Mouse (Mus musculus): ENCODE measurements around the gene Trim80. TPM values are rescaled to one million over a fixed set of nuclear protein-coding genes. Genes with fewer than 3 reads are reported as not detected.
A peak's percentile ranks its signal among the peaks of the same experiment; 100 is the strongest.

Trim80 gene
- polyA plus RNA-seq, 1 experiment = not detected

GRCm38 (mm10) chr11:115475758-115476237, 35.5 kb downstream of the Trim80 start:
- peak overlapping the region; percentile 80 for H3K4me3 ChIP-seq (ENCODE audit: insufficient read depth, low read length)
- H3K27ac ChIP-seq (ENCODE audit: insufficient read depth, low read depth, low read length) = peak overlapping the region; percentile 74
- no peak for TF ChIP-seq CTCF (IDR thresholded peaks at IDR 0.05; ENCODE audit: low read depth, low read length)
- 0 out of 2 replicates have a peak, but pooled peaks have one; percentile 12 for TF ChIP-seq POLR2A (IDR thresholded peaks at IDR 0.05; ENCODE audit: borderline replicate concordance, low read depth, low read length)
- peaks cover 26% of the 10 kb centered on the region for H3K4me1 ChIP-seq (ENCODE audit: control insufficient read depth, insufficient read depth, low read length)

DNA sequence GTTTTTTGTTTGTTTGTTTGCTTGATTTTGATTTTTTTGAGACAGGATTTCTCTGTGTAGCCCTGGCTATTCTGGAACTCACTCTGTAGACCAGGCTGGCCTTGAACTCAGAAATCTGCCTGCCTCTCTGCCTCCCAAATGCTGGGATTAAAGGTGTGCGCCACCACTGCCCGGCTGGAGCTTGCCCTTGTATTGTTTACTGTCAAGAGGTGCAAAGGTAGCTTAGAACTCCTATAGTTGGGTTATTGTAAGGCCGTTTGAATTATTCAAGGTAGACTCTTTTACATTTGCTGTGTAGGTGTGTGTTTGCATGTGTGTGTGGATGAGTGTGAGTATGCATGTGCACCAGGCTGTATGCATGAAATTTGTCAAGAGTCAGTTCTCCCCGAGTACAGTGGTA, 36.3 kb downstream of the Trim80 start:
- Histone ChIP-seq H3K4me3 (ENCODE audit: insufficient read depth, low read length) (peak overlapping the region; percentile 80), H3K27ac (ENCODE audit: insufficient read depth, low read depth, low read length) (peak overlapping the region; percentile 74), H3K4me1 (ENCODE audit: control insufficient read depth, insufficient read depth, low read length) (peaks cover 26% of the 10 kb centered on the region)

- H3K4me1 ChIP-seq (ENCODE audit: control insufficient read depth, insufficient read depth, low read length) = peaks cover 26% of the 10 kb centered on the region
- peak overlapping the region; percentile 74 for H3K27ac ChIP-seq (ENCODE audit: insufficient read depth, low read depth, low read length)
- H3K4me3 ChIP-seq (ENCODE audit: insufficient read depth, low read length) = peak overlapping the region; percentile 80
These were observed 37.0 kb downstream of the Trim80 start for GRCm38 (mm10) chr11:115477388-115477787.

DNA sequence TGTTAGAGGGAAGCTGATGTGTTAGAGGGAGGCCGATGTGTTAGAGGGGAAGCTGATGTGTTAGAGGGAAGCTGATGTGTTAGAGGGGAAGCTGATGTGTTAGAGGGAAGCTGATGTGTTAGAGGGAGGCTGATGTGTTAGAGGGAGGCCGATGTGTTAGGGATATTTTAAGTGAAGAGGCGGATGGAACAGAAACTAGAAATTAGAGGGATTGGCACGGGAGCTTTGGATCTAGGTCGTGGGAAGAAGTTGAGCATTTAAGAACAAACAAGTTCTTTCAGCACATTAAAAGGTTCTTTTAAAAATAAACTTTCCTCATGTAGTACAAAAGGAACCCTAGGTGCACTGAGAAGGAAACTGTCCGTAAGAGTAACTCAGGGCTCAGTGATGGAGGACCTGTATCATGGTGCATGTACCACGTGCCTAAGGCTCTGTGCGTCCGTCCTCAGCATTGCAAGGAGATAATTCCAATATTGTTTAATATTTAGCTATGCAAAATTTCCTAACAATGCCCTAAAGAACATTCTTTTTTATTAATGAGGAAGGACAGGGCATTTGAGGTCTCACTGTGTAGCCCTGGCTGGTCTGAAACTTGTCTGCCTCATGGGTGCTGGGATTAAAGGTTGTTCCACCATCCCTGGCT, 38.1 kb downstream of the Trim80 start:
- peak overlapping the region; percentile 17; the same call in 1 of the 2 replicates for H3K4me3 ChIP-seq (ENCODE audit: insufficient read depth, low read length)
- peak overlapping the region; percentile 70 for H3K27ac ChIP-seq (ENCODE audit: insufficient read depth, low read depth, low read length)
- H3K4me1 ChIP-seq (ENCODE audit: control insufficient read depth, insufficient read depth, low read length) = peaks cover 24% of the 10 kb centered on the region
- TF ChIP-seq POLR2A (IDR thresholded peaks at IDR 0.05; ENCODE audit: borderline replicate concordance, low read depth, low read length) = no peak
- no peak for TF ChIP-seq CTCF (IDR thresholded peaks at IDR 0.05; ENCODE audit: low read depth, low read length)

DNA sequence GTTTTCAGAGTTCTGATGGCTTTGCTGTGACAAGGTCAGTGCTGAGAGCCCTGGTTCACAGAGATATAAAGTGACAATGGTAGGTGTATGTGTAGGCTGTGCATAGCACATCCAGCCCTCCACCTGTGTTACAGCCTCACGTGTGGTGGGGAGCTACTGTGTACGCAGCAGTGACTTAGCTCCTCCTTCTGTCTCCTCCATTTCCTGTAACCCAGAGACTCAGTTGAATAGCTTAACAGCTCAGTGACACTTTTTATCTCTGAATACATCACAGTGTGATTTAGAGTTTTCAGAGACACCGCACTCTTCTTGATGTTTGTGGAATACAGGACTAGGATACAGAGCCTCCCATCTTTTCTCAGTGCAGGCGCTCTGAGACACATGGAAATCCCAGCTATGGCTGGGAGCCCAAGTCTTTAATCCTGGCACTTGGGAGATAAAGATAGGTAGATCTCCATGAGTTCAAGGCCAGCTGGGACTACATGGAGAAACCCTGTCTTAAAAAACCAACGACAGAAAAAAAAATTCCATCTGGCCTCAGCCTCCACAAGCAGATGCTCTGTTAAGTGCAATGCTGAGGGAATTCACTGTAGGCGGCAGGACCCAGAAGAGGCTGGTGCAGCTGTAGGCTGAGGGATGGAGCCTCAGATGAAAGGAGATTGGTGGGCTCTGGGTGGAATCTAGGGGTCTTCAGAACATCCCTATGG, 41.4 kb downstream of the Trim80 start:
- peaks cover 16% of the 10 kb centered on the region for H3K4me1 ChIP-seq (ENCODE audit: control insufficient read depth, insufficient read depth, low read length)
- H3K27ac ChIP-seq (ENCODE audit: insufficient read depth, low read depth, low read length) = no peak overlapping the region
- TF ChIP-seq POLR2A (IDR thresholded peaks at IDR 0.05; ENCODE audit: borderline replicate concordance, low read depth, low read length) (no peak), CTCF (IDR thresholded peaks at IDR 0.05; ENCODE audit: low read depth, low read length) (no peak)
- no peak overlapping the region for H3K4me3 ChIP-seq (ENCODE audit: insufficient read depth, low read length)

DNA sequence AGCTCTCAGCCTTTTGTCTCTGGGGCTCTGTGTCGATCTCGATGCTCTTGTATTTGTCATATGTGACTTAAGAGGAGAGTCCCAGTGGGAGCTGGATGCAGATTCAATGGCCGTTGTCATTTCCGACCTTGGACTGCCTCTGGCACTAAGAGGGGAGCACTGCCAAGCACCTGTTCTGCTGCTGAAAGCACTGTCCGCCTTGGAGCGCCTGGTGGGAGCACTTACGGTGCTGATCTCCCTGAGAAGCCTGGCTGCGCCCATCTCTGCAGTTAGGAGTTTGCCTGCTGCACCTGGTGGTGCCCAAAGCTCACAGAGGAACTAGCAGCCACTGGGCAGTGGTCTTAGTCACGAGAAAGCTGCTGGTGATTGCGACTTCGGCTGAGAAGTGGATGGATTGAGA, 42.9 kb downstream of the Trim80 start:
- TF ChIP-seq POLR2A (IDR thresholded peaks at IDR 0.05; ENCODE audit: borderline replicate concordance, low read depth, low read length) (no peak), CTCF (IDR thresholded peaks at IDR 0.05; ENCODE audit: low read depth, low read length) (no peak)
- no peak overlapping the region for H3K4me3 ChIP-seq (ENCODE audit: insufficient read depth, low read length)
- no peak overlapping the region for H3K27ac ChIP-seq (ENCODE audit: insufficient read depth, low read depth, low read length)
- H3K4me1 ChIP-seq (ENCODE audit: control insufficient read depth, insufficient read depth, low read length) = peaks cover 10% of the 10 kb centered on the region

GRCm38 (mm10) chr11:115483726-115484125, 43.4 kb downstream of the Trim80 start:
- TF ChIP-seq POLR2A (IDR thresholded peaks at IDR 0.05; ENCODE audit: borderline replicate concordance, low read depth, low read length) (no peak), CTCF (IDR thresholded peaks at IDR 0.05; ENCODE audit: low read depth, low read length) (peak; percentile 74)
- H3K4me1 ChIP-seq (ENCODE audit: control insufficient read depth, insufficient read depth, low read length) = peaks cover 7% of the 10 kb centered on the region
- no peak overlapping the region for H3K27ac ChIP-seq (ENCODE audit: insufficient read depth, low read depth, low read length)
- H3K4me3 ChIP-seq (ENCODE audit: insufficient read depth, low read length) = no peak overlapping the region

DNA sequence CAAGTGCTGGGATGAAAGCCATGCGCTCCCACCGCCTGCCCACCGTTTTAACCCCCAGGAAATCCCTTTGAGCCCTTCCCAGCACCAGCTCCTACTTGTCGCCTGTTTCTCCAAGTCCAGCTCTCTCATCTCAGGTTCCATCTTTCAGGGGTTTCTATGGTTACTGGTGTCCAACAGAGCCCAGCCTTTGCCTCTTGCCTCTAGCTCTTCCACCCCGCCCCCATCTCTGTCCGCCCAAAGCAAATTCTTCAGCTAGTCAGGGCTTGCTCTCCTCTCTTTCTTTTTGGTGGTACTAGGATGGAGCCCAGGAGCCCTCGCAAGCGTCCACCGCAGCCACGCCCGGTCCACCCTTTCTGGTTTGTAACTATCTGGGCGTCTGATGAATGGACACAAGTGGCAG, 44.8 kb downstream of the Trim80 start:
- TF ChIP-seq POLR2A (IDR thresholded peaks at IDR 0.05; ENCODE audit: borderline replicate concordance, low read depth, low read length) (no peak), CTCF (IDR thresholded peaks at IDR 0.05; ENCODE audit: low read depth, low read length) (no peak)
- Histone ChIP-seq H3K4me3 (ENCODE audit: insufficient read depth, low read length) (no peak overlapping the region), H3K27ac (ENCODE audit: insufficient read depth, low read depth, low read length) (no peak overlapping the region), H3K4me1 (ENCODE audit: control insufficient read depth, insufficient read depth, low read length) (no peaks in the 10 kb centered on the region)

- Histone ChIP-seq H3K4me3 (ENCODE audit: insufficient read depth, low read length) (no peak overlapping the region), H3K27ac (ENCODE audit: insufficient read depth, low read depth, low read length) (no peak overlapping the region), H3K4me1 (ENCODE audit: control insufficient read depth, insufficient read depth, low read length) (peaks cover 3% of the 10 kb centered on the region)
- TF ChIP-seq CTCF (IDR thresholded peaks at IDR 0.05; ENCODE audit: low read depth, low read length) (no peak), POLR2A (IDR thresholded peaks at IDR 0.05; ENCODE audit: borderline replicate concordance, low read depth, low read length) (no peak)
These were observed 48.3 kb downstream of the Trim80 start for GRCm38 (mm10) chr11:115488551-115489104.
